Mouse (Mus musculus): ENCODE results near the gene Tiam1.

- TF ChIP-seq CTCF (IDR thresholded peaks at IDR 0.05; ENCODE audit: insufficient read depth, low read depth, low read length) (no peak), POLR2A (IDR thresholded peaks at IDR 0.05; ENCODE audit: insufficient read depth, low read depth, low read length) (no peak)
Measured at GRCm38 (mm10) chr16:90132331-90132730, 11.2 kb downstream of the Tiam1 start.
